Mouse (Mus musculus) heart, postnatal 0 days (tissue): ENCODE results near the gene Olfr574. TPM values are rescaled to one million over a fixed set of nuclear protein-coding genes. Genes with fewer than 3 reads are reported as not detected.

Experiments
- ATAC-seq: fragments of 200-750 bp; cut with Nextera tagmentation; 2 replicates; pipeline ENCODE4 v1.8.0; 2017; ENCODE audit warnings: low read depth, moderate number of reproducible peaks, moderate library complexity; ENCODE audit not compliant: insufficient read depth
- DNase-seq: peaks from one replicate; pipeline ENCODE4 v3.0.0-alpha.2; 2016; ENCODE audit warnings: low spot score
- H3K27ac ChIP-seq: fragments of 300-500 bp; sonication (generic); 2 replicates; pipeline ENCODE4 v1.5.1; 2014; ENCODE audit warnings: low read depth, mild to moderate bottlenecking
- H3K27me3 ChIP-seq: fragments of 300-500 bp; sonication (generic); 2 replicates; pipeline ENCODE4 v1.6.1; 2014; ENCODE audit warnings: low read length, mixed read lengths; ENCODE audit not compliant: control insufficient read depth, insufficient read depth
- H3K36me3 ChIP-seq: fragments of 300-500 bp; sonication (generic); replicated peaks from 2 replicates; pipeline ENCODE4 v1.6.1; 2014; ENCODE audit warnings: low read length, mixed read lengths; ENCODE audit not compliant: control insufficient read depth, insufficient read depth
- H3K4me1 ChIP-seq: fragments of 300-500 bp; sonication (generic); 2 replicates; pipeline ENCODE4 v1.6.1; 2014; ENCODE audit warnings: antibody characterized with exemption; ENCODE audit not compliant: control insufficient read depth, insufficient read depth
- H3K4me2 ChIP-seq: fragments of 300-500 bp; sonication (generic); 2 replicates; pipeline ENCODE4 v1.6.1; 2014; ENCODE audit warnings: low read depth, mild to moderate bottlenecking, low read length, moderate library complexity
- H3K4me3 ChIP-seq: fragments of 300-500 bp; sonication (generic); 2 replicates; pipeline ENCODE4 v1.5.1; 2014; ENCODE audit warnings: low read depth, low read length
- H3K9ac ChIP-seq: fragments of 300-500 bp; sonication (generic); replicated peaks from 2 replicates; pipeline ENCODE4 v1.6.1; 2014; ENCODE audit warnings: low read depth, low read length, mixed read lengths
- H3K9me3 ChIP-seq: fragments of 300-500 bp; sonication (generic); replicated peaks from 2 replicates; pipeline ENCODE4 v1.6.1; 2016; ENCODE audit warnings: low read length; ENCODE audit not compliant: control insufficient read depth
- CTCF ChIP-seq: IDR thresholded peaks from 2 replicates; pipeline ENCODE4 v1.5.1; 2016; ENCODE audit warnings: antibody characterized with exemption, control low read depth, low read depth
- EP300 ChIP-seq: IDR thresholded peaks from 2 replicates; pipeline ENCODE4 v1.6.1; 2016; ENCODE audit warnings: antibody characterized with exemption, low read depth
- whole genome bisulfite sequencing: fragments of 180-500 bp; shearing (Covaris S2); extraction: QIAGEN DNeasy Blood & Tissue Kit; methylation state at CpG from one replicate; pipeline ENCODE4 v1.1.7; 2014; 5-methylcytosine and 5-hydroxymethylcytosine counted together
- polyA plus RNA-seq: library from polyadenylated mRNA; unstranded; fragments of >200 nt; fragmentation: Nextera tagmentation; extraction: Ambion mirVana; gene quantifications from 2 replicates; pipeline ENCODE4 v1.2.1, GENCODE M21; 2015
- total RNA-seq: library from RNA; depleted of rRNA; stranded (reverse); fragments of >200 nt; gene quantifications from 2 replicates; pipeline ENCODE4 v1.2.3, GENCODE M21; 2014; ENCODE audit warnings: low replicate concordance

Gene Olfr574
- total and polyA plus RNA-seq, 2 experiments from 2014 or later, result not detected

DNA sequence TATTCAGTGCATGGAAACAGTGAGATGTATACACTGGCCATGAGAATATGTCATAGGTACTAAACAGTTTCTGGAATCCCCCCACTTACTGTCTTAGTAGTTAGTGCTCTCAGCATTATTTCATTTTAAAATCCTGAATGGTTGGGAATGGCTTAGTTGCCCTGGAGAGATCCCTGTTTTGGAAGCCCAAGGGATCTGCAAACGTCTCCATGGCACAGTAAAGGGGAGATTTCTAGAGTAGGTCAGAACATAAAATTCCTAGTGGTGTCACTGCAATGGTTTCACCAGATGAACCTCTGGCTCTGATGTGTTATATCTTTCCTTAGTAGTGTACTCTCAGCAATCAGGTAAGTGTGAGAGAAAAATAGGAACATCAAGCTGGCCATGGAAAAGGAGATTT, 24.2 kb upstream of the Olfr574 start, which contains the start of gene Olfr572:
Olfr572 (plus strand) TSS at position 301 of the 400 bp plus-strand sequence.
- no peak for ATAC-seq
- no peak for DNase-seq
- Histone ChIP-seq H3K36me3 (no peaks in the 10 kb centered on the region), H3K9ac (no peak within 1 kb of the TSS), H3K27ac (no peak within 1 kb of the TSS), H3K27me3 (no peaks in the 10 kb centered on the region), H3K4me1 (no peaks in the 10 kb centered on the region), H3K4me3 (no peak within 1 kb of the TSS), H3K9me3 (no peaks in the 10 kb centered on the region), H3K4me2 (no peak within 1 kb of the TSS)
- 57% methylated on average over 1 of the region's 1 CpGs for WGBS
- no peak for TF ChIP-seq CTCF
- TF ChIP-seq EP300, result no peak

GRCm38 (mm10) chr7:102927105-102927504, 21.2 kb upstream of the Olfr574 start:
- H3K9ac ChIP-seq, result no peak overlapping the region
- no peaks in the 10 kb centered on the region for H3K27me3 ChIP-seq
- ATAC-seq (no peak), DNase-seq (no peak)
- no peak overlapping the region for H3K27ac ChIP-seq
- H3K4me2 ChIP-seq, result no peak overlapping the region
- H3K4me3 ChIP-seq, result no peak overlapping the region
- 66% methylated on average over 3 of the region's 3 CpGs for WGBS
- no peak for TF ChIP-seq EP300
- no peak for TF ChIP-seq CTCF
- H3K4me1 ChIP-seq, result no peaks in the 10 kb centered on the region
- H3K9me3 ChIP-seq, result no peaks in the 10 kb centered on the region
- H3K36me3 ChIP-seq, result no peaks in the 10 kb centered on the region

GRCm38 (mm10) chr7:102942475-102942874, 5.8 kb upstream of the Olfr574 start, which contains the start of gene Olfr573-ps1:
Olfr573-ps1 (minus strand) TSS chr7:102942575.
- no peak for ATAC-seq
- no peaks in the 10 kb centered on the region for H3K4me1 ChIP-seq
- H3K4me2 ChIP-seq, result no peak within 1 kb of the TSS
- 85% methylated on average over 2 of the region's 2 CpGs for WGBS
- no peak within 1 kb of the TSS for H3K9ac ChIP-seq
- H3K27me3 ChIP-seq, result no peaks in the 10 kb centered on the region
- no peaks in the 10 kb centered on the region for H3K36me3 ChIP-seq
- no peak within 1 kb of the TSS for H3K27ac ChIP-seq
- no peak for DNase-seq
- H3K4me3 ChIP-seq, result no peak within 1 kb of the TSS
- TF ChIP-seq CTCF, result no peak
- TF ChIP-seq EP300, result no peak
- H3K9me3 ChIP-seq, result no peaks in the 10 kb centered on the region

DNA sequence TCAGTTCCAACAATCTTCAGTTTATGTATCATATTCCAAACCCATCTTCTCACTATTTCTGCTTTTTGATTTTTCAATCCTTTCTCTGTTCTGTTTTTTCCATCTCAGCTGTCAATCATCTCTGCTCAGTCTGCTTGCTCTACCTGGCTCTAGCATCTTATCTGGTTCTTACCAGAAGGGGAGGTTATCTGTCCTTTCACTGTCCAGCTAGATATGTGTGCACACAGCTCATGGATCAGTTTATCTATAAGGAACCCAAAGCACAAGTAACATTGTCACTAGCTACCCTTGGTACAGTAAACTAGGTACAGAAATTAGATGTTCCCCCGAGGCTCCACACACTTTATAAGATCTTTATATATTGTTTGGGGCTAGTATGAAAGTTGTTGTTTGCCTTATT, 4.8 kb upstream of the Olfr574 start:
- Histone ChIP-seq H3K9me3 (no peaks in the 10 kb centered on the region), H3K36me3 (no peaks in the 10 kb centered on the region), H3K4me1 (no peaks in the 10 kb centered on the region), H3K4me2 (no peak overlapping the region), H3K27ac (no peak overlapping the region), H3K9ac (no peak overlapping the region), H3K4me3 (no peak overlapping the region), H3K27me3 (no peaks in the 10 kb centered on the region)
- DNase-seq (no peak), ATAC-seq (no peak)
- 87% methylated on average over 1 of the region's 1 CpGs for WGBS
- TF ChIP-seq EP300 (no peak), CTCF (no peak)

DNA sequence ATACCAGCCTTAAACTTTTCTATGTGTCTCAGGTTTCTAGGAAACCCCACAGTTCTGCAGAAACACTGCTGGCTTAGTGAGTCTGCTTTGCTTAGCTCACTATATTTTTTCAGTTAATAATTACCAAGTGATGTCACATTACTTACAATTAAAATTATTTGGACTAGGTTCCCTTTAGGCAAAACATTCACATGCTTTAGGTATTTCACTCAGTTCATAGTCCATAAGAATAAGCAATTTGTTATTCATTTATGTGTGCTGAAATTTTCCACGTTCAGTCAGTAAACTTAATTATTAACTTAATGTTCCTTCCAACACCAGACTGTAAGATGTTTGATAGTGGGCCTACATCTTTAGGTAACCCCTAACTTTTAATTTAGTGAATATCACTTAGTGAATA, 2.5 kb downstream of the Olfr574 start:
- H3K36me3 ChIP-seq, result no peaks in the 10 kb centered on the region
- H3K9me3 ChIP-seq, result no peaks in the 10 kb centered on the region
- no peak overlapping the region for H3K9ac ChIP-seq
- no peaks in the 10 kb centered on the region for H3K4me1 ChIP-seq
- no peak for ATAC-seq
- no peak for DNase-seq
- 65% methylated on average over 1 of the region's 1 CpGs for WGBS
- no peak for TF ChIP-seq EP300
- TF ChIP-seq CTCF, result no peak
- no peaks in the 10 kb centered on the region for H3K27me3 ChIP-seq
- H3K27ac ChIP-seq, result no peak overlapping the region
- H3K4me3 ChIP-seq, result no peak overlapping the region
- no peak overlapping the region for H3K4me2 ChIP-seq

DNA sequence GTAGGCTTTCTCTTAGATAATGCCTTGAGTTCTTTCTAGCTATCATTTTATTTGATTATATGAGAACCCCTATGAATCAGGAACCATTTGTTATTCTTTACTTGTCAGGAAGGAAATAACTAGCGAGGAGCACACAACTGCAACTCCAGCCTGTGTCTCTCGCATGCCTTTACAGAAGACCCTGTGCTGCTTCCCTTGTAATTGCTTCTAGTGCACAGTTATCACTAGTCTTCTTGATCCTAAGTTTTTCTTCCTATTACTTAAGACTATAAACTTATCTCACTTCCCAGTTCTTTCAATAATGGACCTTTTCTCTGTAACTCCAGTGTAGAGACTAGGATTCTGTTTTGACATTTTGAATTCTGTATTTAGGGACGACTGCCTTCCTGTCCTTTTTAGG, 9.9 kb downstream of the Olfr574 start:
- Histone ChIP-seq H3K4me1 (no peaks in the 10 kb centered on the region), H3K4me2 (no peak overlapping the region), H3K36me3 (no peaks in the 10 kb centered on the region), H3K27ac (no peak overlapping the region), H3K4me3 (no peak overlapping the region), H3K27me3 (no peaks in the 10 kb centered on the region), H3K9ac (no peak overlapping the region), H3K9me3 (no peaks in the 10 kb centered on the region)
- DNase-seq (no peak), ATAC-seq (no peak)
- TF ChIP-seq CTCF (no peak), EP300 (no peak)
- WGBS, result 52% methylated on average over 3 of the region's 3 CpGs
